Mouse (Mus musculus): Measurements from ENCODE around the gene Dusp2. TPM values are rescaled to one million over a fixed set of nuclear protein-coding genes. Genes with fewer than 3 reads are reported as not detected.
"Not testable (repeated sequence)": the region's sequence is repeated elsewhere in the genome, so short reads cannot be mapped to it uniquely, and the experiment has no call there.

Gene Dusp2
- 5.8 and 6.5 TPM in 2 replicates for polyA plus RNA-seq (2014; fragmentation: Nextera tagmentation; extraction: Ambion mirVana)

DNA sequence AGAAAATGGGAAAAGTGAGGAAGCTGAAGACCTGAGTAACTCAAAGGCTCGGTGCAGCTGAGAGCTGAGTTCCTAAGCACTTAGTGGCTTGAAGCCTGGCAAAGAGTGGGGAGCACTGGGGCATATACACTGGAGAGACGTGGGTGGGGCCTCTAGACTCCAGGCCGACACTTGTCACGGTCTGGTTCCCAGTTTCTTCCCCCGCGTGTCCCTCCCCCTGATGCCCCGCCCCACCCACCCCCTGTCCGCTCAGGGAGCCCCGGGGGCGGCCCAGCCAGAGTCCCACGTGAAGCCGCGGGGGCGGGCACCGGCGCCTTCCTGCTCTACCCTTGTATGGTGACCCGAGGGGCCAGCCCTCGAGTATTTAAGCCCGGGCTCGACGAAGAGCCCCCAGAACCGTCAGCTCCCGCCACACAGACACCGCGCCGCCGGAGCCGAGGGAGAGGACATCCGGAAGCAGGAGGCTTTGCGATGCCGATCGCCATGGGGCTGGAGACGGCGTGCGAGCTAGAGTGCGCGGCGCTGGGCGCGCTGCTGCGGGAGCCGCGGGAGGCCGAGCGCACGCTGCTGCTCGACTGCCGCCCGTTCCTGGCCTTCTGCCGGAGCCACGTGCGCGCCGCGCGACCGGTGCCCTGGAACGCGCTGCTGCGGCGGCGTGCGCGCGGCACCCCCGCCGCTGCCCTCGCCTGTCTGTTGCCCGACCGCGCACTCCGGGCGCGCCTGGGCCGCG lies at the start of gene Dusp2:
TSS of gene Dusp2 (plus strand) at position 393 of the 730 bp plus-strand sequence.
- peak; percentile 45; the same call in 1 of the 2 replicates for ATAC-seq (ENCODE audit: insufficient number of reproducible peaks, low FRiP score, low TSS enrichment, low read depth)
- Histone ChIP-seq H3K4me1 (ENCODE audit: control insufficient read depth, insufficient read depth, low read length) (peaks cover 13% of the 10 kb centered on the region), H3K9ac (ENCODE audit: low read length) (peak within 1 kb of the TSS; percentile 49), H3K36me3 (ENCODE audit: control insufficient read depth, insufficient read depth, low read length) (no peaks in the 10 kb centered on the region), H3K9me3 (ENCODE audit: control insufficient read depth, low read length) (no peaks in the 10 kb centered on the region), H3K27me3 (ENCODE audit: control insufficient read depth, insufficient read depth, low read length) (peaks cover 16% of the 10 kb centered on the region), H3K4me2 (ENCODE audit: low read depth, severe bottlenecking) (peak within 1 kb of the TSS; percentile 97), H3K4me3 (ENCODE audit: low read depth, low read length) (peak within 1 kb of the TSS; percentile 47), H3K27ac (replicated peaks; ENCODE audit: low read depth, low read length) (no peak within 1 kb of the TSS)
- DNase-seq (ENCODE audit: low spot score) = peak; percentile 70
- WGBS = under 1% methylated on average over 71 of the region's 76 CpGs

- Histone ChIP-seq H3K27ac (replicated peaks; ENCODE audit: low read depth, low read length) (no peak overlapping the region), H3K9ac (ENCODE audit: low read length) (no peak overlapping the region), H3K4me3 (ENCODE audit: low read depth, low read length) (no peak overlapping the region), H3K4me2 (ENCODE audit: low read depth, severe bottlenecking) (no peak overlapping the region), H3K36me3 (ENCODE audit: control insufficient read depth, insufficient read depth, low read length) (peaks cover 14% of the 10 kb centered on the region), H3K27me3 (ENCODE audit: control insufficient read depth, insufficient read depth, low read length) (no peaks in the 10 kb centered on the region), H3K9me3 (ENCODE audit: control insufficient read depth, low read length) (no peaks in the 10 kb centered on the region), H3K4me1 (ENCODE audit: control insufficient read depth, insufficient read depth, low read length) (no peaks in the 10 kb centered on the region)
- DNase-seq (ENCODE audit: low spot score) = no peak
- ATAC-seq (ENCODE audit: insufficient number of reproducible peaks, low FRiP score, low TSS enrichment, low read depth) = no peak
- 84% methylated on average over 4 of the region's 4 CpGs for whole genome bisulfite sequencing
Observed at GRCm38 (mm10) chr2:127292250-127292649, 43.7 kb upstream of the Dusp2 start.

DNA sequence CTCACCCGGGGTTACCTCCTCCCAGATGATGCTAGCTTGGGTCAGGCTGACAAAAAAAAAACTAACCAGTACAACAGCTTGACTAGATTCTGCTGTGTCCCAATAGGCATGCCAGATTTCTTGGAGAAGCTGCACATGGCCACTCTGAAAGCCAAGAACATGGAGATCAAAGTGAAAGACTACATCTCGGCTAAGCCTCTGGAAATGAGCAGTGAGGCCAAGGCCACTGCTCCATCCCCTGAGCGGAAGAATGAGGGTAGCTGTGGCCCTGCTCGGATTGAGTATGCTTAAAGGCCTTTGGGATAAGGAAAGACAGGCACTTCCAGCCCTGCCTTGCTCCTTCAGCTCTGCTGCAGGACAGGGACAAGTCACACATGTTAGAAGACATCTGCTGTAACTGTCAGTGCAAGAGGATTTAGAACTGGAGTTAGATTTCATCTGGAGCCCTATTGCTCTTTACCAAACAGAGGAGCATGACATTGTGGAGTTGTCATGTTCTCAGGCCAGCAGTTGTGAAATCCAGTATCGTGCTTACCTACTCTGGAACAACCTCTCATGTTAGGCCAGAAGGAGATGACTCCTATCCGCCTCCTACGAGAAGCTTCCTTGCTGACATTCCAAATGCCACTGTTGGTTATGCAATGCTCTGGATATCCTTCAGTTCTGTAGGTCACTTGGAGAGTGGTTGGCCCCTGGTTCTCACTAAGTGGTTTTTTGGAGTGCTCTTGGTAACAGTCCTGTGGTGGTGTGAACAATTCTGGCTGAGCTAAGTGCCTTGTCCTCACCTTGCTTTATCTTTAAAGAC lies 38.8 kb upstream of the Dusp2 start:
- H3K36me3 ChIP-seq (ENCODE audit: control insufficient read depth, insufficient read depth, low read length) = peaks cover 21% of the 10 kb centered on the region
- 95% methylated on average over 7 of the region's 7 CpGs for whole genome bisulfite sequencing
- DNase-seq (ENCODE audit: low spot score) = no peak
- no peak for ATAC-seq (ENCODE audit: insufficient number of reproducible peaks, low FRiP score, low TSS enrichment, low read depth)
- no peak overlapping the region for H3K4me2 ChIP-seq (ENCODE audit: low read depth, severe bottlenecking)
- H3K9me3 ChIP-seq (ENCODE audit: control insufficient read depth, low read length) = no peaks in the 10 kb centered on the region
- no peaks in the 10 kb centered on the region for H3K4me1 ChIP-seq (ENCODE audit: control insufficient read depth, insufficient read depth, low read length)
- H3K27ac ChIP-seq (replicated peaks; ENCODE audit: low read depth, low read length) = no peak overlapping the region
- no peak overlapping the region for H3K4me3 ChIP-seq (ENCODE audit: low read depth, low read length)
- no peak overlapping the region for H3K9ac ChIP-seq (ENCODE audit: low read length)
- no peaks in the 10 kb centered on the region for H3K27me3 ChIP-seq (ENCODE audit: control insufficient read depth, insufficient read depth, low read length)

GRCm38 (mm10) chr2:127298056-127298455 lies 37.9 kb upstream of the Dusp2 start:
- Histone ChIP-seq H3K9me3 (ENCODE audit: control insufficient read depth, low read length) (no peaks in the 10 kb centered on the region), H3K4me2 (ENCODE audit: low read depth, severe bottlenecking) (no peak overlapping the region), H3K27ac (replicated peaks; ENCODE audit: low read depth, low read length) (0 out of 2 replicates have a peak overlapping the region, but pooled peaks have one; percentile 14), H3K4me3 (ENCODE audit: low read depth, low read length) (no peak overlapping the region), H3K4me1 (ENCODE audit: control insufficient read depth, insufficient read depth, low read length) (no peaks in the 10 kb centered on the region), H3K27me3 (ENCODE audit: control insufficient read depth, insufficient read depth, low read length) (no peaks in the 10 kb centered on the region), H3K9ac (ENCODE audit: low read length) (no peak overlapping the region), H3K36me3 (ENCODE audit: control insufficient read depth, insufficient read depth, low read length) (peaks cover 19% of the 10 kb centered on the region)
- DNase-seq (ENCODE audit: low spot score) (no peak), ATAC-seq (ENCODE audit: insufficient number of reproducible peaks, low FRiP score, low TSS enrichment, low read depth) (no peak)
- WGBS = 97% methylated on average over 1 of the region's 1 CpGs

GRCm38 (mm10) chr2:127300701-127301100 lies 35.3 kb upstream of the Dusp2 start:
- ATAC-seq (ENCODE audit: insufficient number of reproducible peaks, low FRiP score, low TSS enrichment, low read depth) = no peak
- Histone ChIP-seq H3K27me3 (ENCODE audit: control insufficient read depth, insufficient read depth, low read length) (no peaks in the 10 kb centered on the region), H3K4me3 (ENCODE audit: low read depth, low read length) (no peak overlapping the region), H3K9me3 (ENCODE audit: control insufficient read depth, low read length) (no peaks in the 10 kb centered on the region), H3K4me1 (ENCODE audit: control insufficient read depth, insufficient read depth, low read length) (no peaks in the 10 kb centered on the region), H3K9ac (ENCODE audit: low read length) (no peak overlapping the region; the same call in 1 of the 2 replicates), H3K27ac (replicated peaks; ENCODE audit: low read depth, low read length) (no peak overlapping the region), H3K4me2 (ENCODE audit: low read depth, severe bottlenecking) (no peak overlapping the region), H3K36me3 (ENCODE audit: control insufficient read depth, insufficient read depth, low read length) (peaks cover 17% of the 10 kb centered on the region)
- DNase-seq (ENCODE audit: low spot score) = no peak
- 82% methylated on average over 3 of the region's 3 CpGs for whole genome bisulfite sequencing

DNA sequence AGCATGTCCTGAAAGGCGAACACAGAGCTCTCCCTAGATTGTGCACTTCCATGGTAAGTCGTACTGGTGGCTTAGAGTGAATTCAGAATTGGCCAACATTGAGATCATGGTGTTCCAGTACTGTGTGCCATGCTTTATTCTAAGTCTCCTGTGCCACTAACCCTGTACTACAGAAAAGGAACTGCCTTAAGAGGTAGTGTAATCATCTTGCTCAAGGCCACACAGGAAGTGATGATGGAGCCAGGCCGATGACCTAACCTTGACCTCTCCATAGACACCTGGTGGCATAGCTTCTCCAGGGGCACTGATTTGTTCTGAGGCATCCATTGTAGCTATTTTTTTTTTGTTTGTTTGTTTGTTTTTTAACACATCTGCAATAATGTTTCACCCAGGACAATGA lies 34.1 kb upstream of the Dusp2 start:
- Histone ChIP-seq H3K27ac (replicated peaks; ENCODE audit: low read depth, low read length) (no peak overlapping the region), H3K9me3 (ENCODE audit: control insufficient read depth, low read length) (no peaks in the 10 kb centered on the region), H3K27me3 (ENCODE audit: control insufficient read depth, insufficient read depth, low read length) (no peaks in the 10 kb centered on the region), H3K36me3 (ENCODE audit: control insufficient read depth, insufficient read depth, low read length) (peaks cover 17% of the 10 kb centered on the region), H3K4me2 (ENCODE audit: low read depth, severe bottlenecking) (no peak overlapping the region), H3K4me1 (ENCODE audit: control insufficient read depth, insufficient read depth, low read length) (no peaks in the 10 kb centered on the region), H3K9ac (ENCODE audit: low read length) (no peak overlapping the region), H3K4me3 (ENCODE audit: low read depth, low read length) (no peak overlapping the region)
- WGBS = 91% methylated on average over 3 of the region's 3 CpGs
- no peak for DNase-seq (ENCODE audit: low spot score)
- no peak for ATAC-seq (ENCODE audit: insufficient number of reproducible peaks, low FRiP score, low TSS enrichment, low read depth)

DNA sequence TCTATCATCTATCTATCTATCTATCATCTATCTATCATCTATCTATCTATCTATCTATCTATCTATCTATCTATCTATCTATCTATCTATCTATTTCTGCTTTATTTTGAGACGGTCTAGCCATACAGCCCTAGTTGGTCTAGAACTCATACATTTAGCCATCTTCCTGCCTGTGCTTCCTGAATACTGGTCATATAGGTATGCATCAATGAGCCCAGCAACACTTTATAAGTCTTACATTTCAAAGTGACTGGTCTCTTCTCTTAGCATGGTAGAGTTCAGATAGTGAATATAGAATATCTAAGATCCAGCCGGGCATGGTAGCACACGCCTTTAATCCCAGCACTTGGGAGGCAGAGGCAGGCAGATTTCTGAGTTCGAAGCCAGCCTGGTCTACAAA lies 31.8 kb upstream of the Dusp2 start:
- not testable (repeated sequence) for H3K4me2 ChIP-seq (ENCODE audit: low read depth, severe bottlenecking); H3K27me3 ChIP-seq (ENCODE audit: control insufficient read depth, insufficient read depth, low read length); H3K4me1 ChIP-seq (ENCODE audit: control insufficient read depth, insufficient read depth, low read length); H3K4me3 ChIP-seq (ENCODE audit: low read depth, low read length); H3K9me3 ChIP-seq (ENCODE audit: control insufficient read depth, low read length); H3K9ac ChIP-seq (ENCODE audit: low read length); H3K36me3 ChIP-seq (ENCODE audit: control insufficient read depth, insufficient read depth, low read length); H3K27ac ChIP-seq (replicated peaks; ENCODE audit: low read depth, low read length); DNase-seq (ENCODE audit: low spot score); ATAC-seq (ENCODE audit: insufficient number of reproducible peaks, low FRiP score, low TSS enrichment, low read depth)
- 97% methylated on average over 4 of the region's 4 CpGs for WGBS

GRCm38 (mm10) chr2:127304609-127305210 lies 31.2 kb upstream of the Dusp2 start:
- ATAC-seq (ENCODE audit: insufficient number of reproducible peaks, low FRiP score, low TSS enrichment, low read depth) = no peak
- 87% methylated on average over 3 of the region's 3 CpGs for WGBS
- H3K27me3 ChIP-seq (ENCODE audit: control insufficient read depth, insufficient read depth, low read length) = no peaks in the 10 kb centered on the region
- peaks cover 3% of the 10 kb centered on the region; the same call in 1 of the 2 replicates for H3K36me3 ChIP-seq (ENCODE audit: control insufficient read depth, insufficient read depth, low read length)
- no peaks in the 10 kb centered on the region for H3K4me1 ChIP-seq (ENCODE audit: control insufficient read depth, insufficient read depth, low read length)
- no peak overlapping the region for H3K4me3 ChIP-seq (ENCODE audit: low read depth, low read length)
- no peak for DNase-seq (ENCODE audit: low spot score)
- no peak overlapping the region for H3K9ac ChIP-seq (ENCODE audit: low read length)
- H3K9me3 ChIP-seq (ENCODE audit: control insufficient read depth, low read length) = no peaks in the 10 kb centered on the region
- H3K27ac ChIP-seq (replicated peaks; ENCODE audit: low read depth, low read length) = no peak overlapping the region
- no peak overlapping the region for H3K4me2 ChIP-seq (ENCODE audit: low read depth, severe bottlenecking)

Measured in limb, embryonic 11.5 days (tissue).